Mouse (Mus musculus) midbrain, embryonic 10.5 days (tissue): ENCODE data around the gene AC134908.4. TPM values are rescaled to one million over a fixed set of nuclear protein-coding genes. Genes with fewer than 3 reads are reported as not detected.
A peak's percentile ranks its signal among the peaks of the same experiment; 100 is the strongest.

Experiments used
- DNase-seq: peaks from one replicate; pipeline ENCODE4 v3.0.0-alpha.2; 2017; ENCODE audit warnings: low spot score
- H3K27ac ChIP-seq: fragments of 300-500 bp; sonication (generic); replicated peaks from 2 replicates; pipeline ENCODE4 v1.5.1; 2016; ENCODE audit warnings: mild to moderate bottlenecking
- H3K27me3 ChIP-seq: fragments of 300-500 bp; sonication (generic); 2 replicates; pipeline ENCODE4 v1.6.1; 2016; ENCODE audit warnings: low read depth, mild to moderate bottlenecking; ENCODE audit not compliant: poor library complexity, severe bottlenecking
- H3K36me3 ChIP-seq: fragments of 300-500 bp; sonication (generic); 2 replicates; pipeline ENCODE4 v1.6.1; 2016; ENCODE audit warnings: mild to moderate bottlenecking, moderate library complexity
- H3K4me1 ChIP-seq: fragments of 300-500 bp; sonication (generic); 2 replicates; pipeline ENCODE4 v1.6.1; 2016
- H3K4me3 ChIP-seq: fragments of 300-500 bp; sonication (generic); 2 replicates; pipeline ENCODE4 v1.5.1; 2016; ENCODE audit warnings: mild to moderate bottlenecking, moderate library complexity
- H3K9me3 ChIP-seq: fragments of 300-500 bp; sonication (generic); replicated peaks from 2 replicates; pipeline ENCODE4 v1.6.1; 2016; ENCODE audit warnings: mild to moderate bottlenecking
- WGBS: fragments of 180-500 bp; shearing (Covaris S2); methylation state at CpG from one replicate; pipeline ENCODE4 v1.1.7; 2016; 5-methylcytosine and 5-hydroxymethylcytosine counted together
- polyA plus RNA-seq: library from polyadenylated mRNA; unstranded; fragments of >200 nt; fragmentation: Nextera tagmentation; extraction: Ambion mirVana; gene quantifications from 2 replicates; pipeline ENCODE4 v1.2.1, GENCODE M21; 2016

Gene AC134908.4
- polyA plus RNA-seq, 1 experiment from 2014 or later = 2.9 TPM

GRCm38 (mm10) chr17:25773549-25774120, 21.8 kb downstream of the AC134908.4 start, which contains the start of gene Narfl:
Narfl (plus strand) TSS chr17:25773776.
- Histone ChIP-seq H3K36me3 (peaks cover 13% of the 10 kb centered on the region), H3K9me3 (no peaks in the 10 kb centered on the region), H3K27me3 (peaks cover 14% of the 10 kb centered on the region; the same call in 1 of the 2 replicates), H3K27ac (peak within 1 kb of the TSS; percentile 87), H3K4me1 (peaks cover 24% of the 10 kb centered on the region), H3K4me3 (peak within 1 kb of the TSS; percentile 81)
- under 1% methylated on average over 37 of the region's 37 CpGs for WGBS
- peak; percentile 98 for DNase-seq

GRCm38 (mm10) chr17:25769331-25769730, 26.1 kb downstream of the AC134908.4 start:
- H3K9me3 ChIP-seq = no peaks in the 10 kb centered on the region
- peaks cover 30% of the 10 kb centered on the region for H3K27me3 ChIP-seq
- no peak overlapping the region for H3K4me3 ChIP-seq
- no peaks in the 10 kb centered on the region for H3K36me3 ChIP-seq
- whole genome bisulfite sequencing = 67% methylated on average over 9 of the region's 9 CpGs
- H3K27ac ChIP-seq = no peak overlapping the region
- DNase-seq = no peak
- H3K4me1 ChIP-seq = peaks cover 9% of the 10 kb centered on the region

- H3K27ac ChIP-seq = no peak overlapping the region
- WGBS = 67% methylated on average over 5 of the region's 5 CpGs
These were observed 29.6 kb downstream of the AC134908.4 start for GRCm38 (mm10) chr17:25765886-25766285.

GRCm38 (mm10) chr17:25762591-25762990, 32.9 kb downstream of the AC134908.4 start:
- 38% methylated on average over 3 of the region's 3 CpGs for WGBS
- H3K36me3 ChIP-seq = no peaks in the 10 kb centered on the region
- no peaks in the 10 kb centered on the region for H3K9me3 ChIP-seq
- no peak overlapping the region for H3K4me3 ChIP-seq
- no peak overlapping the region for H3K27ac ChIP-seq
- peaks cover 22% of the 10 kb centered on the region for H3K4me1 ChIP-seq
- peaks cover 50% of the 10 kb centered on the region for H3K27me3 ChIP-seq
- no peak for DNase-seq

More at GRCm38 (mm10) chr17:25765886-25766285, 29.6 kb downstream of the AC134908.4 start:
- no peak for DNase-seq
- peaks cover 22% of the 10 kb centered on the region for H3K4me1 ChIP-seq
- no peaks in the 10 kb centered on the region for H3K36me3 ChIP-seq
- H3K4me3 ChIP-seq = no peak overlapping the region
- peaks cover 38% of the 10 kb centered on the region for H3K27me3 ChIP-seq
- no peaks in the 10 kb centered on the region for H3K9me3 ChIP-seq

GRCm38 (mm10) chr17:25761561-25761970, 33.9 kb downstream of the AC134908.4 start:
- no peaks in the 10 kb centered on the region for H3K36me3 ChIP-seq
- DNase-seq = peak; percentile 63
- 45% methylated on average over 4 of the region's 4 CpGs for WGBS
- H3K27me3 ChIP-seq = peaks cover 46% of the 10 kb centered on the region
- no peak overlapping the region for H3K27ac ChIP-seq
- peaks cover 22% of the 10 kb centered on the region for H3K4me1 ChIP-seq
- no peak overlapping the region for H3K4me3 ChIP-seq
- no peaks in the 10 kb centered on the region for H3K9me3 ChIP-seq

- Histone ChIP-seq H3K4me3 (no peak overlapping the region), H3K27me3 (peaks cover 50% of the 10 kb centered on the region), H3K9me3 (no peaks in the 10 kb centered on the region), H3K36me3 (no peaks in the 10 kb centered on the region), H3K4me1 (peaks cover 22% of the 10 kb centered on the region), H3K27ac (no peak overlapping the region)
- 85% methylated on average over 8 of the region's 8 CpGs for WGBS
- no peak for DNase-seq
These were observed 35.3 kb downstream of the AC134908.4 start for GRCm38 (mm10) chr17:25760148-25760547.

- Histone ChIP-seq H3K36me3 (no peaks in the 10 kb centered on the region), H3K27ac (no peak overlapping the region), H3K9me3 (no peaks in the 10 kb centered on the region), H3K27me3 (peaks cover 48% of the 10 kb centered on the region), H3K4me3 (no peak overlapping the region), H3K4me1 (peaks cover 18% of the 10 kb centered on the region)
- 84% methylated on average over 3 of the region's 3 CpGs for WGBS
- DNase-seq = no peak
These were observed 37.8 kb downstream of the AC134908.4 start for GRCm38 (mm10) chr17:25757691-25758090.

GRCm38 (mm10) chr17:25756378-25757242, 38.8 kb downstream of the AC134908.4 start:
- H3K4me3 ChIP-seq = no peak overlapping the region
- H3K36me3 ChIP-seq = no peaks in the 10 kb centered on the region
- 85% methylated on average over 9 of the region's 9 CpGs for WGBS

GRCm38 (mm10) chr17:25755627-25756377, 39.7 kb downstream of the AC134908.4 start:
- Histone ChIP-seq H3K36me3 (no peaks in the 10 kb centered on the region), H3K4me3 (no peak overlapping the region), H3K27me3 (peaks cover 48% of the 10 kb centered on the region), H3K4me1 (no peaks in the 10 kb centered on the region; the same call in 1 of the 2 replicates), H3K27ac (no peak overlapping the region), H3K9me3 (no peaks in the 10 kb centered on the region)
- DNase-seq = no peak
- WGBS = 69% methylated on average over 4 of the region's 4 CpGs

More at GRCm38 (mm10) chr17:25756378-25757242, 38.8 kb downstream of the AC134908.4 start:
- Histone ChIP-seq H3K9me3 (no peaks in the 10 kb centered on the region), H3K4me1 (peaks cover 7% of the 10 kb centered on the region), H3K27me3 (peaks cover 48% of the 10 kb centered on the region), H3K27ac (no peak overlapping the region)
- DNase-seq = no peak

- WGBS = 81% methylated on average over 4 of the region's 4 CpGs
- no peak overlapping the region for H3K27ac ChIP-seq
- H3K9me3 ChIP-seq = no peaks in the 10 kb centered on the region
- H3K27me3 ChIP-seq = peaks cover 41% of the 10 kb centered on the region
- H3K36me3 ChIP-seq = no peaks in the 10 kb centered on the region
- no peak for DNase-seq
- no peak overlapping the region for H3K4me3 ChIP-seq
- no peaks in the 10 kb centered on the region; the same call in 1 of the 2 replicates for H3K4me1 ChIP-seq
These were observed 40.4 kb downstream of the AC134908.4 start for GRCm38 (mm10) chr17:25755086-25755485.

- Histone ChIP-seq H3K27me3 (peaks cover 33% of the 10 kb centered on the region), H3K4me3 (no peak within 1 kb of the TSS), H3K27ac (no peak within 1 kb of the TSS; the same call in 1 of the 2 replicates), H3K4me1 (no peaks in the 10 kb centered on the region; the same call in 1 of the 2 replicates), H3K9me3 (no peaks in the 10 kb centered on the region), H3K36me3 (no peaks in the 10 kb centered on the region)
- 91% methylated on average over 9 of the region's 9 CpGs for WGBS
- no peak for DNase-seq
These were observed 41.2 kb downstream of the AC134908.4 start, which contains the start of gene Msln for GRCm38 (mm10) chr17:25754241-25754640. Msln (minus strand) TSS chr17:25754378.

- 84% methylated on average over 5 of the region's 5 CpGs for WGBS
- no peak overlapping the region for H3K4me3 ChIP-seq
- DNase-seq = no peak
- H3K27me3 ChIP-seq = peaks cover 13% of the 10 kb centered on the region; the same call in 1 of the 2 replicates
- no peak overlapping the region for H3K27ac ChIP-seq
- H3K36me3 ChIP-seq = no peaks in the 10 kb centered on the region
- H3K4me1 ChIP-seq = no peaks in the 10 kb centered on the region; the same call in 1 of the 2 replicates
- H3K9me3 ChIP-seq = no peaks in the 10 kb centered on the region
These were observed 44.0 kb downstream of the AC134908.4 start for GRCm38 (mm10) chr17:25751446-25751845.
